Mouse (Mus musculus) heart, adult 2 months (tissue): Measurements from ENCODE around the gene Cradd.

Source experiments
- CTCF ChIP-seq: fragments of 200-600 bp; IDR thresholded peaks from 2 replicates; pipeline ENCODE4 v1.8.1; 2022; ENCODE audit warnings: antibody characterized with exemption, mild to moderate bottlenecking, moderate library complexity
- EP300 ChIP-seq: fragments of 200-500 bp; IDR thresholded peaks from 2 replicates; pipeline ENCODE4 v1.6.1; 2011; ENCODE audit warnings: low read depth, low read length, control low read depth; ENCODE audit not compliant: insufficient read depth

- 0 out of 2 replicates have a peak, but pooled peaks have one; percentile 10 for TF ChIP-seq EP300
- no peak for TF ChIP-seq CTCF
Observed at GRCm38 (mm10) chr10:95236226-95236625, 87.7 kb downstream of the Cradd start.
